Mouse (Mus musculus): ENCODE measurements around the gene Begain. TPM values are rescaled to one million over a fixed set of nuclear protein-coding genes. Genes with fewer than 3 reads are reported as not detected.

Gene Begain
- polyA plus RNA-seq, 1 experiment: 3.1 TPM

- no peaks in the 10 kb centered on the region for H3K27me3 ChIP-seq (ENCODE audit: control insufficient read depth, insufficient read depth, low read length)
- peaks cover 6% of the 10 kb centered on the region; the same call in 1 of the 2 replicates for H3K4me1 ChIP-seq (ENCODE audit: control insufficient read depth, insufficient read depth, insufficient read length)
- WGBS: 94% methylated on average over 8 of the region's 8 CpGs
- no peak overlapping the region for H3K27ac ChIP-seq (ENCODE audit: insufficient read depth, low read length)
- H3K36me3 ChIP-seq (ENCODE audit: control insufficient read depth, insufficient read depth, low read length): no peaks in the 10 kb centered on the region
- no peak for DNase-seq (ENCODE audit: low read depth in 1 of 2, low spot score in 2 of 2)
- H3K4me3 ChIP-seq (ENCODE audit: extremely low read depth, insufficient read depth, insufficient read length): no peak overlapping the region
- TF ChIP-seq CTCF (IDR thresholded peaks at IDR 0.05; ENCODE audit: extremely low read depth, insufficient read depth, insufficient read length, insufficient replicate concordance): no peak
- no peak for TF ChIP-seq POLR2A (IDR thresholded peaks at IDR 0.05; ENCODE audit: low read depth, low read length)
These were observed 83.5 kb downstream of the Begain start for GRCm38 (mm10) chr12:108984471-108984870.

- DNase-seq (ENCODE audit: low read depth in 1 of 2, low spot score in 2 of 2): no peak
- Histone ChIP-seq H3K4me3 (ENCODE audit: extremely low read depth, insufficient read depth, insufficient read length) (no peak overlapping the region), H3K36me3 (ENCODE audit: control insufficient read depth, insufficient read depth, low read length) (no peaks in the 10 kb centered on the region), H3K27me3 (ENCODE audit: control insufficient read depth, insufficient read depth, low read length) (no peaks in the 10 kb centered on the region), H3K27ac (ENCODE audit: insufficient read depth, low read length) (no peak overlapping the region), H3K4me1 (ENCODE audit: control insufficient read depth, insufficient read depth, insufficient read length) (peaks cover 6% of the 10 kb centered on the region; the same call in 1 of the 2 replicates)
- TF ChIP-seq CTCF (IDR thresholded peaks at IDR 0.05; ENCODE audit: extremely low read depth, insufficient read depth, insufficient read length, insufficient replicate concordance) (no peak), POLR2A (IDR thresholded peaks at IDR 0.05; ENCODE audit: low read depth, low read length) (no peak)
- WGBS: 16% methylated on average over 6 of the region's 6 CpGs
These were observed 84.5 kb downstream of the Begain start for GRCm38 (mm10) chr12:108983496-108983895.

- 86% methylated on average over 6 of the region's 6 CpGs for WGBS
- TF ChIP-seq POLR2A (IDR thresholded peaks at IDR 0.05; ENCODE audit: low read depth, low read length) (no peak), CTCF (IDR thresholded peaks at IDR 0.05; ENCODE audit: extremely low read depth, insufficient read depth, insufficient read length, insufficient replicate concordance) (no peak)
- no peak for DNase-seq (ENCODE audit: low read depth in 1 of 2, low spot score in 2 of 2)
- Histone ChIP-seq H3K27me3 (ENCODE audit: control insufficient read depth, insufficient read depth, low read length) (no peaks in the 10 kb centered on the region), H3K27ac (ENCODE audit: insufficient read depth, low read length) (no peak overlapping the region), H3K36me3 (ENCODE audit: control insufficient read depth, insufficient read depth, low read length) (no peaks in the 10 kb centered on the region), H3K4me3 (ENCODE audit: extremely low read depth, insufficient read depth, insufficient read length) (no peak overlapping the region), H3K4me1 (ENCODE audit: control insufficient read depth, insufficient read depth, insufficient read length) (peaks cover 6% of the 10 kb centered on the region; the same call in 1 of the 2 replicates)
These were observed 85.4 kb downstream of the Begain start for GRCm38 (mm10) chr12:108982684-108982960.

Other genes starting within 250 kb of the Begain start
- gene Slc25a29, start 232.3 kb downstream of the Begain start, polyA plus RNA-seq (2012; rRNA removed): 5.9 and 9.6 TPM in 2 replicates
- 3.2 and 5.2 TPM in 2 replicates for gene Slc25a47, start 232.2 kb downstream of the Begain start, polyA plus RNA-seq (2012; rRNA removed)
- gene Wdr25, start 174.6 kb downstream of the Begain start, polyA plus RNA-seq (2012; rRNA removed): 6.4 and 9.5 TPM in 2 replicates
- gene Wars, start 174.0 kb downstream of the Begain start, polyA plus RNA-seq (2012; rRNA removed): 45.5 and 60.3 TPM in 2 replicates